Mouse (Mus musculus): ENCODE measurements around the gene Nkd1. TPM values are rescaled to one million over a fixed set of nuclear protein-coding genes. Genes with fewer than 3 reads are reported as not detected.

Gene Nkd1
- polyA plus RNA-seq, 1 experiment, result 2.1 TPM

- H3K9ac ChIP-seq (ENCODE audit: low read depth, poor library complexity, severe bottlenecking), result peak overlapping the region; percentile 70; the same call in 1 of the 2 replicates
- peaks cover 2% of the 10 kb centered on the region; the same call in 1 of the 2 replicates for H3K27me3 ChIP-seq (ENCODE audit: control insufficient read depth, insufficient read depth, low read length, poor library complexity, severe bottlenecking)
- H3K4me3 ChIP-seq (ENCODE audit: low read depth, low read length), result no peak overlapping the region
- H3K36me3 ChIP-seq (ENCODE audit: control insufficient read depth, insufficient read depth, low read length, poor library complexity, severe bottlenecking), result no peaks in the 10 kb centered on the region
- no peak overlapping the region for H3K27ac ChIP-seq (ENCODE audit: insufficient read depth, low read length)
- H3K4me1 ChIP-seq (ENCODE audit: control insufficient read depth, insufficient read depth, low read length), result no peaks in the 10 kb centered on the region
- no peak for TF ChIP-seq EP300 (IDR thresholded peaks at IDR 0.05; ENCODE audit: insufficient read depth, low read depth, low read length)
- H3K9me3 ChIP-seq (replicated peaks; ENCODE audit: control insufficient read depth, insufficient read depth, low read length, poor library complexity, severe bottlenecking), result peaks cover 5% of the 10 kb centered on the region; the same call in 1 of the 2 replicates
Observed at GRCm38 (mm10) chr8:88628001-88628774, 107.0 kb downstream of the Nkd1 start.

DNA sequence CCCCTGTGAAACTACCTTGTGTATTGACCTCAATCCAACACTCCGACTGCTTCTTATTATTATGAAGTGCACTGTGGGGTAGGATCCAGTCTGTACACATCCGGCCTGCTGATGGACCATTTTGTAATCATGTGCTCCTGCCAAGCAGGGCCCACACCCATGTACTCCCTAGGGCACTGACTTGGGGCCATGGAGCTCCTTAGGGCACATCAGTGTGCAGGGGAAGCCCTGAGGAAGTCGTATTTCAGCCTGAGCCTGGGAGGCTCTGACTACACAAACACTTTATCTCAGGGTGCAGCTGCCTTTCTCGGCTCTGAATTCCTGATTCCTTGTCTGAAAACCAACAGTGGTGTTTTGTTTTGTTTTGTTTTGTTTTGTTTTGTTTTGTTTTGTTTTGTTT, 109.1 kb downstream of the Nkd1 start:
- Histone ChIP-seq H3K27ac (ENCODE audit: insufficient read depth, low read length) (no peak overlapping the region; the same call in 1 of the 2 replicates), H3K4me1 (ENCODE audit: control insufficient read depth, insufficient read depth, low read length) (no peaks in the 10 kb centered on the region), H3K27me3 (ENCODE audit: control insufficient read depth, insufficient read depth, low read length, poor library complexity, severe bottlenecking) (peaks cover 2% of the 10 kb centered on the region; the same call in 1 of the 2 replicates), H3K9ac (ENCODE audit: low read depth, poor library complexity, severe bottlenecking) (no peak overlapping the region), H3K36me3 (ENCODE audit: control insufficient read depth, insufficient read depth, low read length, poor library complexity, severe bottlenecking) (no peaks in the 10 kb centered on the region), H3K9me3 (replicated peaks; ENCODE audit: control insufficient read depth, insufficient read depth, low read length, poor library complexity, severe bottlenecking) (peaks cover 5% of the 10 kb centered on the region; the same call in 1 of the 2 replicates), H3K4me3 (ENCODE audit: low read depth, low read length) (no peak overlapping the region)
- TF ChIP-seq CTCF (IDR thresholded peaks at IDR 0.05; ENCODE audit: low read depth, low read length), result no peak

- Histone ChIP-seq H3K36me3 (ENCODE audit: control insufficient read depth, insufficient read depth, low read length, poor library complexity, severe bottlenecking) (no peaks in the 10 kb centered on the region), H3K27ac (ENCODE audit: insufficient read depth, low read length) (no peak overlapping the region), H3K9me3 (replicated peaks; ENCODE audit: control insufficient read depth, insufficient read depth, low read length, poor library complexity, severe bottlenecking) (peaks cover 5% of the 10 kb centered on the region; the same call in 1 of the 2 replicates), H3K4me3 (ENCODE audit: low read depth, low read length) (no peak overlapping the region), H3K9ac (ENCODE audit: low read depth, poor library complexity, severe bottlenecking) (no peak overlapping the region), H3K4me1 (ENCODE audit: control insufficient read depth, insufficient read depth, low read length) (no peaks in the 10 kb centered on the region), H3K27me3 (ENCODE audit: control insufficient read depth, insufficient read depth, low read length, poor library complexity, severe bottlenecking) (peaks cover 2% of the 10 kb centered on the region; the same call in 1 of the 2 replicates)
- no peak for TF ChIP-seq POLR2A (IDR thresholded peaks at IDR 0.05; ENCODE audit: insufficient read depth, low read length)
- TF ChIP-seq EP300 (IDR thresholded peaks at IDR 0.05; ENCODE audit: insufficient read depth, low read depth, low read length), result no peak
- no peak for TF ChIP-seq CTCF (IDR thresholded peaks at IDR 0.05; ENCODE audit: low read depth, low read length)
Observed at GRCm38 (mm10) chr8:88631081-88631480, 109.9 kb downstream of the Nkd1 start.

GRCm38 (mm10) chr8:88633343-88633765, 112.2 kb downstream of the Nkd1 start:
- Histone ChIP-seq H3K27ac (ENCODE audit: insufficient read depth, low read length) (no peak overlapping the region), H3K9me3 (replicated peaks; ENCODE audit: control insufficient read depth, insufficient read depth, low read length, poor library complexity, severe bottlenecking) (peaks cover 5% of the 10 kb centered on the region; the same call in 1 of the 2 replicates), H3K27me3 (ENCODE audit: control insufficient read depth, insufficient read depth, low read length, poor library complexity, severe bottlenecking) (no peaks in the 10 kb centered on the region), H3K9ac (ENCODE audit: low read depth, poor library complexity, severe bottlenecking) (no peak overlapping the region), H3K4me1 (ENCODE audit: control insufficient read depth, insufficient read depth, low read length) (no peaks in the 10 kb centered on the region), H3K36me3 (ENCODE audit: control insufficient read depth, insufficient read depth, low read length, poor library complexity, severe bottlenecking) (no peaks in the 10 kb centered on the region), H3K4me3 (ENCODE audit: low read depth, low read length) (no peak overlapping the region)
- no peak for TF ChIP-seq EP300 (IDR thresholded peaks at IDR 0.05; ENCODE audit: insufficient read depth, low read depth, low read length)
- no peak for TF ChIP-seq CTCF (IDR thresholded peaks at IDR 0.05; ENCODE audit: low read depth, low read length)
- TF ChIP-seq POLR2A (IDR thresholded peaks at IDR 0.05; ENCODE audit: insufficient read depth, low read length), result no peak

- TF ChIP-seq CTCF (IDR thresholded peaks at IDR 0.05; ENCODE audit: low read depth, low read length) (no peak), EP300 (IDR thresholded peaks at IDR 0.05; ENCODE audit: insufficient read depth, low read depth, low read length) (no peak), POLR2A (IDR thresholded peaks at IDR 0.05; ENCODE audit: insufficient read depth, low read length) (no peak)
Observed at GRCm38 (mm10) chr8:88635474-88636397, 114.6 kb downstream of the Nkd1 start, which contains the start of gene Snx20. TSS of gene Snx20 (minus strand) at chr8:88636128.

More at GRCm38 (mm10) chr8:88635474-88636397, 114.6 kb downstream of the Nkd1 start, which contains the start of gene Snx20:
- H3K27me3 ChIP-seq (ENCODE audit: control insufficient read depth, insufficient read depth, low read length, poor library complexity, severe bottlenecking), result no peaks in the 10 kb centered on the region
- H3K9ac ChIP-seq (ENCODE audit: low read depth, poor library complexity, severe bottlenecking), result no peak within 1 kb of the TSS
- H3K9me3 ChIP-seq (replicated peaks; ENCODE audit: control insufficient read depth, insufficient read depth, low read length, poor library complexity, severe bottlenecking), result no peaks in the 10 kb centered on the region
- no peaks in the 10 kb centered on the region for H3K4me1 ChIP-seq (ENCODE audit: control insufficient read depth, insufficient read depth, low read length)
- H3K36me3 ChIP-seq (ENCODE audit: control insufficient read depth, insufficient read depth, low read length, poor library complexity, severe bottlenecking), result no peaks in the 10 kb centered on the region
- no peak within 1 kb of the TSS for H3K27ac ChIP-seq (ENCODE audit: insufficient read depth, low read length)
- H3K4me3 ChIP-seq (ENCODE audit: low read depth, low read length), result no peak within 1 kb of the TSS
